Mouse (Mus musculus) left cerebral cortex, adult 2 months (tissue): ENCODE data around the gene Parm1. TPM values are rescaled to one million over a fixed set of nuclear protein-coding genes. Genes with fewer than 3 reads are reported as not detected.

Experiments used
- DNase-seq, 2 experiments: peaks; one replicate each; pipeline ENCODE4 v3.0.0; 2021 to 2022; ENCODE audit warnings: low spot score in 2 of 2, mixed read lengths in 1 of 2; ENCODE audit errors: extremely low spot score in 1 of 2
- H3K27ac ChIP-seq: fragments of 200-600 bp; 2 replicates; pipeline ENCODE4 v1.8.1; 2022
- H3K4me3 ChIP-seq: fragments of 200-600 bp; 2 replicates; pipeline ENCODE4 v1.8.1; 2022
- CTCF ChIP-seq: fragments of 200-600 bp; IDR thresholded peaks from 2 replicates; pipeline ENCODE4 v1.8.1; 2022; ENCODE audit warnings: antibody characterized with exemption, mild to moderate bottlenecking, moderate library complexity
- intact Hi-C: fragments of 180-260 bp; cut with DNase I; formaldehyde crosslinking; loops from one replicate; pipeline ENCODE4 v1.15.1; 2025
- long read RNA-seq, 2 experiments: library from polyadenylated mRNA; stranded (forward); transcript quantifications; one replicate each; pipeline ENCODE4 v2.0.0; 2021; ENCODE audit warnings: borderline mapping rate in 2 of 2
- total RNA-seq, 2 experiments: library from RNA; stranded (reverse); gene quantifications; 2 replicates each; pipeline ENCODE4 v1.2.3; 2021

Gene Parm1
- 10 to 100 TPM; 40.3 to 41.5 TPM for total RNA-seq
- long read RNA-seq, experiment 1, full-length matches to known transcripts, result 37 of 52 reads
- long read RNA-seq, experiment 1, partial matches to known transcripts, result 1 of 52 reads
- long read RNA-seq, experiment 1, other reads (novel, unspliced or antisense), result 14 of 52 reads
- long read RNA-seq, experiment 2, full-length matches to known transcripts, result 21 of 31 reads
- long read RNA-seq, experiment 2, partial matches to known transcripts, result 9 of 31 reads
- long read RNA-seq, experiment 2, other reads (novel, unspliced or antisense), result 1 of 31 reads

- TF ChIP-seq CTCF, result peak; percentile 67
- H3K27ac ChIP-seq, result peak within 1 kb of the TSS; percentile 82
- DNase-seq, result peak; percentile 79 to 81
These were observed at the start of gene Parm1 for GRCm38 (mm10) chr5:91517480-91518301. TSS of gene Parm1 (plus strand) at chr5:91517615.

DNA sequence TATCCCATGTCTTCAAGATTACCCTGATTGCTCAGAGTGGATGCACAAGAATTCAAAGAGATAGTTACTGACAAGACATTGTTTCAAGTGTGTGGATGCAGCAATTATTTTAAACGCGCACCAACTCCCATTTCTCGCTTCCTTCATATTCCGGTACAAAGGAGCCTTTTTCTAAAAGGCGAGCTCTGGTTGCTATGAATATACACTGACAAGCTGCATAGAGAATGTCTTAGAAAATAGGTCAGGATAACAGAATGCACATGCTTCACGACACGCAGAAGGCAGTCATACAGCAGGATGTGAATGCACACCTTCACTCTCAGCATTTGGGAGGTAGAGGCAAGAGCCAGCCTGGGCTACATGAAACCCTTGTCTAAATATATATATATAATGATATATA, 42.2 kb upstream of the Parm1 start:
- no peak overlapping the region for H3K4me3 ChIP-seq
- no peak for TF ChIP-seq CTCF
- no peak overlapping the region for H3K27ac ChIP-seq
- no peak for DNase-seq
- intact Hi-C loops, result no loop called here

More at GRCm38 (mm10) chr5:91517480-91518301, at the start of gene Parm1:
- intact Hi-C loops, result loop anchor here (2.0 kb wide), 4 partner anchors 53 to 485 kb away; no protein-coding TSS in a partner anchor
- H3K4me3 ChIP-seq, result peak within 1 kb of the TSS; percentile 77

- H3K4me3 ChIP-seq, result no peak overlapping the region
- no peak overlapping the region for H3K27ac ChIP-seq
- intact Hi-C loops, result no loop called here
- DNase-seq, result no peak
- no peak for TF ChIP-seq CTCF
These were observed 40.6 kb upstream of the Parm1 start for GRCm38 (mm10) chr5:91476863-91477262.

DNA sequence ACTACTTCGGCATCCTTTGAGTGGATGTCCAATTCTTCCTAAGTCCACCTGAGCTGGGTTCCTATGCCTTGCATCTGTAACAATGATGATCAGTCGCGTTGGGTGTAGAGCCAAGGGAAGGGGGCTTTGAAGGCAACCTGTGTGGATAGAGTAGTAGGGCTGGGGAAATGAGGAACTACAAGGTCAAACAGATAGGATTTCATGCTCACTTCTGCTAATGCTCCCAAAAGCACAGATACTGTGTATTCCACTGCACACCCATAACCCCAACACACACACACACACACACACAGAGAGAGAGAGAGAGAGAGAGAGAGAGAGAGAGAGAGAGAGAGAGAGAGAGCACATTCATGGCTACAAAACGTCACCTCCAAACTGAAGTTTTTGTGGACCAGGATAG, 38.7 kb upstream of the Parm1 start:
- intact Hi-C loops, result no loop called here
- Histone ChIP-seq H3K27ac (no peak overlapping the region), H3K4me3 (no peak overlapping the region)
- DNase-seq, result no peak
- no peak for TF ChIP-seq CTCF

- intact Hi-C loops, result no loop called here
- Histone ChIP-seq H3K27ac (no peak overlapping the region), H3K4me3 (no peak overlapping the region)
- no peak for TF ChIP-seq CTCF
- no peak for DNase-seq
These were observed 37.3 kb upstream of the Parm1 start for GRCm38 (mm10) chr5:91480129-91480528.

DNA sequence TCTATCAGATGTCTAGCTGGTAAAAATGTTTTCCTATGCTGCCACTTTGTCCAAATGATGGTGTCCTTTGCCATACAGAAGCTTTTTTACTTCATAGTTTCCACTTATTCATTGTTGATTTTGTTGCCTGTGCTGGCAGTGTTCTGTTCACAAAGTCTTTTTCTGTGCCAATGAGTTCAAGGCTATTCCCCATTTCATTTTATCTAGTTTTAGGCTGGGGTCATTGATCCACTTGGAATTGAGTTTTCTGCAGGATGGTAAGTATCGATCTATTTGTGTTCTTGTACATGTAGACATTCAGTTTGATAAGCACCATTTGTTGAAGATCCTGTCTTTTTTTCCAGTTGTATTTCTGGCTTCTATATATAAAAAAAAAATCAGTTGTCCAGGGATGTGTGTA, 33.1 kb upstream of the Parm1 start:
- no peak for TF ChIP-seq CTCF
- H3K27ac ChIP-seq, result no peak overlapping the region
- no peak for DNase-seq
- intact Hi-C loops, result no loop called here
- H3K4me3 ChIP-seq, result no peak overlapping the region

- Histone ChIP-seq H3K27ac (no peak overlapping the region), H3K4me3 (no peak overlapping the region)
- TF ChIP-seq CTCF, result no peak
- DNase-seq, result no peak
- intact Hi-C loops, result no loop called here
These were observed 23.0 kb upstream of the Parm1 start for GRCm38 (mm10) chr5:91494456-91494855.

DNA sequence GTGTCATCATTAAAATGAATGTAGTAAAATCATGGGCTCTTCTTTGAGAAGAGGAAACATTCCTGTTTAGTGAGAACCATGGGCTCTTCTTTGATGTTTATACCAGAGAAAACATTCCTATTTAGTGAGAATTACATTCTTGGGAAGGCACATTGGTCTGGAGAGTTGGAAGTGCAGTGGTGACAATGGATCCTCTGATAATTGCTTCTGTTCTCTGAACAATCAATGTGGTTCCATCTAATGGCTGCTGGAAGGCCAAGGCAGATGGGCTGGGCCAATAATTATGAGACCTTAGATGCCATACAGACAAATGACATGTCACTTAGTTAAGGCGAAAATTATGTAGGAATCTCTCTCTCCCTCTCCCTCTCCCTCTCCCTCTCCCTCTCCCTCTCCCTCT, 16.1 kb upstream of the Parm1 start:
- no peak for TF ChIP-seq CTCF
- Histone ChIP-seq H3K27ac (no peak overlapping the region), H3K4me3 (no peak overlapping the region)
- no peak for DNase-seq
- intact Hi-C loops, result no loop called here

- DNase-seq, result no peak
- no peak for TF ChIP-seq CTCF
- H3K27ac ChIP-seq, result no peak overlapping the region
- intact Hi-C loops, result no loop called here
- H3K4me3 ChIP-seq, result no peak overlapping the region
These were observed 15.0 kb upstream of the Parm1 start for GRCm38 (mm10) chr5:91502366-91502765.

DNA sequence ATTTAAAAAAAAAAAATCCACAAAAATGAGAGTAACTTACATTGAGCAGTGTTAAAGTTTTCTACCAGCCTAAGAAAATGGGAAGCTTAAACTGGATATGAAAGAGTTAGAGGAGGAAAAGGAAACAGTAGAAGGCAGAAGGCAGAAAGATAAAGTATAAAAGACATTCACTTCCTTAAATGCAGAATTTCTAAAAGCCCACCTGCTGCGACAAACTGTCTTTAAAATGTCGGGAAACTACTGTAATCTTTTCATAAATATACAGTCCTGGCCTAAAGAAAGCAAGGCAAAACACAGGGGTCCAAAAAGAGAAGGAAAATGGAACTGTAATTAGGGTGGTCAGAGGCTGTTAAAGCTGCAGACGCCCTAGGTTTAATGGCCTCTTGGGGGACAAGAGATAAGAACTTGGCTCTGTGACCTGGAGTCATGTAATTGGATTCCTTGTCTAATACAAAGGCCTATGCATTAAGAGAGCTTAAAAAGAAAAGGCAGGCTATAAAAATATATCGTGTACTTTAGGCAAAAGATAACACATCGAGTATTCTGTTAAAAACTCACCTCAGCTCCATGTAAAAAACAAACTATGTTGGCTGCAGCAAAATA, 13.0 kb upstream of the Parm1 start:
- no peak for TF ChIP-seq CTCF
- Histone ChIP-seq H3K27ac (no peak overlapping the region), H3K4me3 (no peak overlapping the region)
- DNase-seq, result no peak
- intact Hi-C loops, result no loop called here

DNA sequence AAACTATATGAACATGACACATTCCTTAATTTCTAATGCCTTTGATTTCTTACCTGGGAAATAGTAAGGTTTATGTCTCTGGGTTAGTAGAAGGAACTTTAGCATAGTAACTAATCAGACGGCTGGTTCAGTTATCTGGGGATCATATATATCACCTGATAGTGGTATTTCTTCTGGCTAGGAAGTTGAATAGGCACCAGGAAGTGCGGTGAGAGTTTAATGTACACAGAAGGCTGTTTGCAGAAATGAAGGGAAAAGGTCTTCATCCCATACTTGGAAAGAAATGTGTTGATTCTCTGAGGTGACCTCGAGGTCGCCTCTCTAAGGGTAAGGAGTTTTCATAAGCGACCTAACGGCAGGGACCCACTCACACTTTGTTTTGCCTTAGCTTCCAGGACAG, 338 bp upstream of the Parm1 start:
- intact Hi-C loops, result loop anchor here (2.0 kb wide), 4 partner anchors 52 to 486 kb away; no protein-coding TSS in a partner anchor
- Histone ChIP-seq H3K4me3 (no peak overlapping the region; the same call in 1 of the 2 replicates), H3K27ac (no peak overlapping the region)
- no peak for DNase-seq
- no peak for TF ChIP-seq CTCF

DNA sequence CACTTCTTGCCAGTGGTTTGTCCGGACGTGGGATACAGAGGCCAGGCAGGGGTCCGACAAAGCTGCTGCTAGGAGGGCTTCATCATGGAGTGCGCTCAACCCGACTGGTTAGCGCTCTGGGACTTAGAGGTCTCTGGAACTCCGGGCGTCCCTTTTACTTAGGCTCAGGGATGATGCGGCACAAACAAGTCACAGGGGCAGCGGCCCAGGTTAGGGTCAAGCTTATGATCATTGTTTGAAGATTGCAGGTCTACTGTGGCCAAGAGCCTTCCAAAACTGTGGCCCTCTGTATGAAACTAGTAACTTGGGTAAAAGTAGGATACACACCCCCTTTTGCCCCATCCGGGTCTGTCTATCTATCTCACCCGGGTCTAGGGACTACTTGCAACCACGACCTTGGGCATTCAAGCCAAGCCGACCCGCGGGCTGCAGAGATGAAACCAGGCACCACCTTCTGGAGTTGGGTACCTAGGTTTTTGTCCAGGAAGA, 931 bp downstream of the Parm1 start:
- H3K4me3 ChIP-seq, result peak overlapping the region; percentile 77
- DNase-seq, result no peak
- TF ChIP-seq CTCF, result no peak
- intact Hi-C loops, result no loop called here
- H3K27ac ChIP-seq, result peak overlapping the region; percentile 82; the same call in 1 of the 2 replicates
